In genomic region chr7:132284795-132285194, GRCm38 (mm10) we compare ENCODE assay signal across 11 mouse cellular contexts. TPM values are rescaled to one million over a fixed set of nuclear protein-coding genes. Genes with fewer than 3 reads are reported as not detected.
DNase-seq lines count a peak whose midpoint lies in the region; ATAC-seq lines count a peak whose summit lies in the region.
"Had no signal": no experiment of that assay in that cellular context is flagged by ENCODE, and none has a peak within 500 bp of the region (broad histone marks: within the 10 kb centered on the region; RNA-seq: fewer than 3 reads in every experiment).

No protein-coding gene starts in this region.

- H3K9me3 ChIP-seq in embryonic facial prominence, embryonic 13.5 days: no peaks in the 10 kb centered on the region
- no peaks in the 10 kb centered on the region for H3K9me3 ChIP-seq in intestine, embryonic 15.5 days
- H3K9me3 ChIP-seq in midbrain, embryonic 14.5 days (ENCODE audit: control insufficient read depth, low read length): no peaks in the 10 kb centered on the region

- H3K4me1 ChIP-seq in embryonic facial prominence, embryonic 13.5 days: peaks cover 60% of the 10 kb centered on the region
- peaks cover 70% of the 10 kb centered on the region for H3K4me1 ChIP-seq in intestine, embryonic 15.5 days (replicated peaks)
- peaks cover 46% of the 10 kb centered on the region for H3K4me1 ChIP-seq in midbrain, embryonic 14.5 days (ENCODE audit: control insufficient read depth, insufficient read depth, low read length)

- H3K36me3 ChIP-seq in embryonic facial prominence, embryonic 13.5 days: peaks cover 8% of the 10 kb centered on the region; the same call in 1 of the 2 replicates
- H3K36me3 ChIP-seq in intestine, embryonic 15.5 days: no peaks in the 10 kb centered on the region
- no peaks in the 10 kb centered on the region for H3K36me3 ChIP-seq in midbrain, embryonic 14.5 days (ENCODE audit: control insufficient read depth, insufficient read depth, low read length)

- peak; percentile 48 to 56 for DNase-seq in cerebellum, postnatal 25 days
- DNase-seq in cerebellum, adult 8-10 months: no peak
- peak; percentile 40 for DNase-seq in midbrain, embryonic 14.5 days
- no peak for DNase-seq in heart, postnatal 25 days (ENCODE audit: low spot score)
- DNase-seq in kidney, postnatal 14 days: no peak
- DNase-seq: gastrocnemius, adult 2 months; kidney, postnatal 25 days; thymus, postnatal 36 days had no signal

- no peaks in the 10 kb centered on the region for H3K27me3 ChIP-seq in embryonic facial prominence, embryonic 13.5 days
- no peaks in the 10 kb centered on the region for H3K27me3 ChIP-seq in intestine, embryonic 15.5 days (replicated peaks)
- no peaks in the 10 kb centered on the region for H3K27me3 ChIP-seq in midbrain, embryonic 14.5 days (ENCODE audit: control insufficient read depth, insufficient read depth, low read length)

- peak overlapping the region; percentile 28; the same call in 1 of the 2 replicates for H3K27ac ChIP-seq in embryonic facial prominence, embryonic 13.5 days
- peak overlapping the region; percentile 66 for H3K27ac ChIP-seq in intestine, embryonic 15.5 days
- H3K27ac ChIP-seq in midbrain, embryonic 14.5 days (replicated peaks; ENCODE audit: low read depth, low read length): peak overlapping the region; percentile 71
- H3K27ac ChIP-seq: gastrocnemius, adult 2 months had no signal

- ATAC-seq in embryonic facial prominence, embryonic 13.5 days (ENCODE audit: insufficient number of reproducible peaks, insufficient read depth, low FRiP score, low TSS enrichment, low read depth): no peak
- no peak for ATAC-seq in intestine, embryonic 15.5 days
- no peak for ATAC-seq in midbrain, embryonic 14.5 days (ENCODE audit: low FRiP score, low TSS enrichment)
- ATAC-seq in megakaryocyte, adult 5-6 weeks (ENCODE audit: poor library complexity, severe bottlenecking): no peak

- no peak overlapping the region for H3K4me2 ChIP-seq in embryonic facial prominence, embryonic 13.5 days
- no peak overlapping the region for H3K4me2 ChIP-seq in intestine, embryonic 15.5 days (replicated peaks)
- no peak overlapping the region for H3K4me2 ChIP-seq in midbrain, embryonic 14.5 days (ENCODE audit: low read length)

- WGBS in embryonic facial prominence, embryonic 13.5 days: 41% methylated on average over 1 of the region's 1 CpGs
- whole genome bisulfite sequencing in intestine, embryonic 15.5 days: 29% methylated on average over 1 of the region's 1 CpGs
- 3% methylated on average over 1 of the region's 1 CpGs for WGBS in midbrain, embryonic 14.5 days

- intact Hi-C loops in heart, postnatal 25 days (cut with DNase I): loop anchor here (2.0 kb wide), 1 partner anchor 40 kb away; no protein-coding TSS in a partner anchor

- H3K9ac ChIP-seq in embryonic facial prominence, embryonic 13.5 days: no peak overlapping the region
- H3K9ac ChIP-seq in intestine, embryonic 15.5 days: 0 out of 2 replicates have a peak overlapping the region, but pooled peaks have one; percentile 20
- H3K9ac ChIP-seq in midbrain, embryonic 14.5 days (replicated peaks; ENCODE audit: low read length): no peak overlapping the region

- H3K4me3 ChIP-seq in embryonic facial prominence, embryonic 13.5 days: no peak overlapping the region
- no peak overlapping the region for H3K4me3 ChIP-seq in intestine, embryonic 15.5 days (replicated peaks)
- no peak overlapping the region for H3K4me3 ChIP-seq in midbrain, embryonic 14.5 days (replicated peaks; ENCODE audit: low read depth, low read length)
- H3K4me3 ChIP-seq: gastrocnemius, adult 2 months had no signal

RNA-seq across cellular contexts. Expression of gene Chst15, which starts 32.2 kb away (rescaled TPM):
- polyA plus RNA-seq in embryonic facial prominence, embryonic 13.5 days (2015; fragmentation: Nextera tagmentation; extraction: Ambion mirVana): 30.2 and 30.4 TPM in 2 replicates
- polyA plus RNA-seq in intestine, embryonic 15.5 days (2015; fragmentation: Nextera tagmentation; extraction: Ambion mirVana): 23.0 and 23.1 TPM in 2 replicates
- polyA plus RNA-seq in midbrain, embryonic 14.5 days (2014; fragmentation: Nextera tagmentation; extraction: Ambion mirVana): 13.3 and 17.8 TPM in 2 replicates
- total RNA-seq in heart, postnatal 25 days (2021): 1 to 10 TPM; 7.8 to 9.5 TPM
- 14.0 and 14.6 TPM in 2 replicates for total RNA-seq in megakaryocyte, adult 5-6 weeks (2015)
- total RNA-seq in megakaryocyte, adult 5-6 weeks (2017): 12.9 and 17.1 TPM in 2 replicates

Comparison
In these comparisons a context has a peak if more than half of its experiments do, and no peak if none do; other contexts are left out.
1. DNase-seq: peak in cerebellum, postnatal 25 days (2 of 2) and midbrain, embryonic 14.5 days (single experiment); none in cerebellum, adult 8-10 months (single experiment), heart, postnatal 25 days (single experiment) and kidney, postnatal 14 days (single experiment).
2. Peak in every context shown above with its lines, with median percentiles within 50 percentile points of each other: H3K27ac ChIP-seq.